Mouse (Mus musculus) limb, embryonic 12.5 days (tissue): ENCODE results near the gene Hist3h2a. TPM values are rescaled to one million over a fixed set of nuclear protein-coding genes. Genes with fewer than 3 reads are reported as not detected.
A peak's percentile ranks its signal among the peaks of the same experiment; 100 is the strongest.

Experiments
- ATAC-seq: fragments of 200-750 bp; cut with Nextera tagmentation; 2 replicates; pipeline ENCODE4 v1.8.0; 2017; ENCODE audit warnings: low read depth, moderate TSS enrichment; ENCODE audit not compliant: insufficient number of reproducible peaks, insufficient read depth, low FRiP score, low TSS enrichment
- H3K27ac ChIP-seq: fragments of 300-500 bp; sonication (generic); 2 replicates; pipeline ENCODE4 v1.5.1; 2016; ENCODE audit warnings: mild to moderate bottlenecking, moderate library complexity
- H3K27me3 ChIP-seq: fragments of 300-500 bp; sonication (generic); 2 replicates; pipeline ENCODE4 v1.6.1; 2016; ENCODE audit warnings: mild to moderate bottlenecking, moderate library complexity
- H3K36me3 ChIP-seq: fragments of 300-500 bp; sonication (generic); 2 replicates; pipeline ENCODE4 v1.6.1; 2016; ENCODE audit warnings: mild to moderate bottlenecking, moderate library complexity
- H3K4me1 ChIP-seq: fragments of 300-500 bp; sonication (generic); replicated peaks from 2 replicates; pipeline ENCODE4 v1.6.1; 2016
- H3K4me2 ChIP-seq: fragments of 300-500 bp; sonication (generic); 2 replicates; pipeline ENCODE4 v1.6.1; 2016; ENCODE audit warnings: mild to moderate bottlenecking, moderate library complexity
- H3K4me3 ChIP-seq: fragments of 300-500 bp; sonication (generic); replicated peaks from 2 replicates; pipeline ENCODE4 v1.5.1; 2016; ENCODE audit warnings: mild to moderate bottlenecking
- H3K9ac ChIP-seq: fragments of 300-500 bp; sonication (generic); replicated peaks from 2 replicates; pipeline ENCODE4 v1.6.1; 2016; ENCODE audit warnings: mild to moderate bottlenecking, moderate library complexity
- H3K9me3 ChIP-seq: fragments of 300-500 bp; sonication (generic); 2 replicates; pipeline ENCODE4 v1.6.1; 2016; ENCODE audit warnings: mild to moderate bottlenecking, moderate library complexity
- WGBS: fragments of 180-500 bp; shearing (Covaris S2); methylation state at CpG from one replicate; pipeline ENCODE4 v1.1.7; 2016; 5-methylcytosine and 5-hydroxymethylcytosine counted together
- polyA plus RNA-seq: library from polyadenylated mRNA; unstranded; fragments of >200 nt; fragmentation: Nextera tagmentation; extraction: Ambion mirVana; gene quantifications from 2 replicates; pipeline ENCODE4 v1.2.1, GENCODE M21; 2016

Hist3h2a gene
- polyA plus RNA-seq = 26.2 and 27.9 TPM in 2 replicates

- Histone ChIP-seq H3K9me3 (no peaks in the 10 kb centered on the region), H3K27ac (peak within 1 kb of the TSS; percentile 99), H3K4me3 (peak within 1 kb of the TSS; percentile 75), H3K9ac (peak within 1 kb of the TSS; percentile 93), H3K36me3 (peaks cover 12% of the 10 kb centered on the region), H3K4me2 (peak within 1 kb of the TSS; percentile 93), H3K4me1 (peaks cover 37% of the 10 kb centered on the region), H3K27me3 (peaks cover 38% of the 10 kb centered on the region)
- WGBS = under 1% methylated on average over 49 of the region's 49 CpGs
- ATAC-seq = peak; percentile 89
These were observed at the start of gene Hist3h2a, which contains the start of gene Trim17 for GRCm38 (mm10) chr11:58954420-58955142. TSS of gene Hist3h2a (plus strand) at chr11:58954685. TSS of gene Trim17 (plus strand) at chr11:58954685.

DNA sequence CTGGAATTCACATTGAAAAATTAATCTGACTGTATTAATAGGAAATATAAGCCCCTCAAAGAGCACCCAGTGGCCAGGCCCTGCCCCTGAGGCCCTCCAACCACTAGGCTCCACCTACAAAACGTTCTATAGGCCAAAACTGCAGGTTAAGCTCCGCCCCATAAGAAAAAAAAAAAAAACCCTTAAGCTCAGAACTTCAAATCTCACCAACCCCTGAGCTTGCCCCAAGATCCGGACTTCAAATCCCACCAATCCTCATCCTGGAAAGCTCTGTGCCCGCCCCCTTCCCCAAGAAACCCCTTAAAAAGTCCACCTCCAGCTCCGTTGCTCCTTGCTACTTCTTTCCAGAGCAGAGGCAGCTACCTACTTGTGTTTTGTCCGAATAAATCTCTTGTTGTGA is 49.6 kb upstream of the Hist3h2a start:
- 0 out of 2 replicates have a peak overlapping the region, but pooled peaks have one; percentile 3 for H3K4me3 ChIP-seq
- WGBS = 48% methylated on average over 6 of the region's 6 CpGs
- no peak overlapping the region for H3K27ac ChIP-seq
- no peak for ATAC-seq
- H3K9ac ChIP-seq = no peak overlapping the region
- peaks cover 25% of the 10 kb centered on the region for H3K36me3 ChIP-seq
- H3K4me1 ChIP-seq = peaks cover 9% of the 10 kb centered on the region
- H3K9me3 ChIP-seq = no peaks in the 10 kb centered on the region
- H3K27me3 ChIP-seq = no peaks in the 10 kb centered on the region
- peak overlapping the region; percentile 85 for H3K4me2 ChIP-seq

DNA sequence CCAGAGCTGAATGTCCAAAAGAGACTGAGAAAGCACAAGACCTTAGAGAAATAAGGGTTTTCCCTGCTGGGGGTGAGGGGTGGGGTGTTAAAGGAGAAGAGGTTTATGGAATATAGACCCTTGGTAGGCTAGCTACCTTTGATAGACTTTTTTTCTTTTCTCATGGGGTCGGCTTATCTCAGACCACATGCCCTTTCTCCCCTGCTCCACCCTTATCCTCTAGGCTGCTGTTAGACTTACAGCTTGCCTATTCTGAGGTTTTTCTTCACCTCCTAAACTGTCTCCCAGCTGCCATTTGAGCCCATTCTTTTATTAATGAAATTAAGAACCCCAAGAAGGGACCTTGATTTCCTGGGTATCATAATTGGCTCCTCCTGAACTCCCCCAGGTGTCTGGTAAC is 40.7 kb upstream of the Hist3h2a start:
- H3K4me2 ChIP-seq = no peak overlapping the region
- ATAC-seq = no peak
- WGBS = 100% methylated on average over 1 of the region's 1 CpGs
- 0 out of 2 replicates have a peak overlapping the region, but pooled peaks have one; percentile 3 for H3K27ac ChIP-seq
- H3K36me3 ChIP-seq = no peaks in the 10 kb centered on the region
- H3K27me3 ChIP-seq = no peaks in the 10 kb centered on the region
- H3K9ac ChIP-seq = no peak overlapping the region; the same call in 1 of the 2 replicates
- H3K4me3 ChIP-seq = no peak overlapping the region
- 0 out of 2 replicates have a peak, but pooled peaks cover 3% of the 10 kb centered on the region for H3K4me1 ChIP-seq
- H3K9me3 ChIP-seq = no peaks in the 10 kb centered on the region

- Histone ChIP-seq H3K9ac (peak overlapping the region; percentile 56), H3K4me3 (peak overlapping the region; percentile 32), H3K4me1 (peaks cover 5% of the 10 kb centered on the region; the same call in 1 of the 2 replicates), H3K9me3 (no peaks in the 10 kb centered on the region), H3K27ac (peak overlapping the region; percentile 3; the same call in 1 of the 2 replicates), H3K36me3 (no peaks in the 10 kb centered on the region), H3K4me2 (peak overlapping the region; percentile 61), H3K27me3 (no peaks in the 10 kb centered on the region)
- no peak for ATAC-seq
- 14% methylated on average over 17 of the region's 17 CpGs for WGBS
These were observed 39.9 kb upstream of the Hist3h2a start for GRCm38 (mm10) chr11:58914461-58915028.

GRCm38 (mm10) chr11:58916879-58917744 is 37.4 kb upstream of the Hist3h2a start:
- Histone ChIP-seq H3K36me3 (no peaks in the 10 kb centered on the region), H3K9ac (no peak overlapping the region), H3K4me2 (no peak overlapping the region), H3K4me1 (peaks cover 6% of the 10 kb centered on the region; the same call in 1 of the 2 replicates), H3K4me3 (no peak overlapping the region), H3K27ac (no peak overlapping the region), H3K9me3 (no peaks in the 10 kb centered on the region), H3K27me3 (no peaks in the 10 kb centered on the region; the same call in 1 of the 2 replicates)
- ATAC-seq = no peak
- 56% methylated on average over 14 of the region's 14 CpGs for WGBS

DNA sequence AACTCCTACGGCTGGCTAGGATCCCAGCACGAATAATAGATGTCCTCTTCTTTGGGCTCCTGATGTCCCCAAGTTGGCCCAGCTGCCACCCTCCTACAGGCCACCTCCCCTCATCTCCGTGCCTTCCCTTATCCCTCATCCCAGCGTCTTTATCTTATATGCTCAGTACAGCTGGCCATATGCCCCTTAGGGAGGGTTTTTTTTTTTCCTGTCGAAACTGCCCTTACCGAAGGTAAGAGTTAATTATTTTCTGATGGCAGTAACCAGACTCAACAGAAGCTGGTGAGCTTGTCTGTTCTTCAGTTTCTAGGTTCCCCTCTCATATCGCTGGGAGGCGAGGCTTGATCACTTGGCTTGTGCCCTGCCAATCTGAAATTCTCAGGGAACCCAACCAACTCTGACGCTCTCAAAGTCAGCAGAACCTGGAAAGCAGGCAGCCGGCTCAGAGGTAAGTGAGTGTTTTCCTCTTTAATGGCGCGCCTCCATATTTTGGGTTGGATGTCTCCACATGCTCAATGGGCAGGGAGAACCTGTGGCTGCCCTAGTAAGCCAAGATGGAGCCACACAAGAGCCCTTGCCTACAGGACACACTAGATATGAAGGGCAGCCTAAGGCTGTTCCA is 36.6 kb upstream of the Hist3h2a start, which contains the start of gene Btnl10:
Gene Btnl10 (plus strand): TSS at position 164 of the 622 bp plus-strand sequence.
- Histone ChIP-seq H3K36me3 (no peaks in the 10 kb centered on the region), H3K4me2 (no peak within 1 kb of the TSS), H3K9me3 (no peaks in the 10 kb centered on the region), H3K4me1 (peaks cover 6% of the 10 kb centered on the region; the same call in 1 of the 2 replicates), H3K4me3 (no peak within 1 kb of the TSS), H3K27me3 (peaks cover 2% of the 10 kb centered on the region; the same call in 1 of the 2 replicates), H3K9ac (no peak within 1 kb of the TSS), H3K27ac (no peak within 1 kb of the TSS)
- 79% methylated on average over 12 of the region's 12 CpGs for WGBS
- no peak for ATAC-seq

GRCm38 (mm10) chr11:58918759-58919158 is 35.7 kb upstream of the Hist3h2a start:
- H3K4me3 ChIP-seq = no peak overlapping the region
- H3K9ac ChIP-seq = no peak overlapping the region
- WGBS = 73% methylated on average over 5 of the region's 5 CpGs
- H3K4me2 ChIP-seq = no peak overlapping the region
- peaks cover 4% of the 10 kb centered on the region; the same call in 1 of the 2 replicates for H3K27me3 ChIP-seq
- H3K36me3 ChIP-seq = no peaks in the 10 kb centered on the region
- ATAC-seq = no peak
- H3K27ac ChIP-seq = no peak overlapping the region
- H3K9me3 ChIP-seq = no peaks in the 10 kb centered on the region
- H3K4me1 ChIP-seq = peaks cover 6% of the 10 kb centered on the region; the same call in 1 of the 2 replicates

DNA sequence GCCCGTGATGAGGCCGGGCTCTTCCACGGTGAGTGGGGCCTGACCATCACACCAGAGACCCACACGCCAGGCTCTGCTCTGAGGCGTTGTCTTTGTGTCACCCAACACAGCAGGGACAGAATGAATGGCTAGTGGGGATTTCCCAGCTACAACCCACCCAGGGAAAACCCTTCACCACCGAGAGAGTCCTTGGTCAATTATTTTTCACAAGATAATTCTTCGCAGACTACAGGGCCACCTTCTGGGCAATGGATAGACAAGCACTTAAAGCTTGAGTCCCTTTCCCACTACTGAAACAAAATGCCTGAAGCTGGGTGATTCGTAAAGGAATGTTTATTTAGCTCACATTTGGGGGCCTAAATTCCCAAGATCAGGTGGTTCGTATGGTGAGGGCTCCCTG is 32.1 kb upstream of the Hist3h2a start:
- no peak overlapping the region for H3K9ac ChIP-seq
- no peak for ATAC-seq
- no peak overlapping the region for H3K27ac ChIP-seq
- no peak overlapping the region for H3K4me3 ChIP-seq
- peaks cover 4% of the 10 kb centered on the region; the same call in 1 of the 2 replicates for H3K27me3 ChIP-seq
- H3K9me3 ChIP-seq = no peaks in the 10 kb centered on the region
- WGBS = 85% methylated on average over 9 of the region's 9 CpGs
- no peak overlapping the region for H3K4me2 ChIP-seq
- no peaks in the 10 kb centered on the region for H3K36me3 ChIP-seq
- peaks cover 3% of the 10 kb centered on the region; the same call in 1 of the 2 replicates for H3K4me1 ChIP-seq

GRCm38 (mm10) chr11:58926651-58927050 is 27.8 kb upstream of the Hist3h2a start:
- 0 out of 2 replicates have a peak, but pooled peaks cover 2% of the 10 kb centered on the region for H3K4me1 ChIP-seq
- WGBS = 96% methylated on average over 2 of the region's 3 CpGs
- 0 out of 2 replicates have a peak, but pooled peaks cover 4% of the 10 kb centered on the region for H3K27me3 ChIP-seq
- H3K4me3 ChIP-seq = no peak overlapping the region
- H3K36me3 ChIP-seq = peaks cover 9% of the 10 kb centered on the region
- no peak overlapping the region for H3K4me2 ChIP-seq
- no peaks in the 10 kb centered on the region for H3K9me3 ChIP-seq
- H3K9ac ChIP-seq = no peak overlapping the region
- no peak overlapping the region for H3K27ac ChIP-seq
- ATAC-seq = no peak

DNA sequence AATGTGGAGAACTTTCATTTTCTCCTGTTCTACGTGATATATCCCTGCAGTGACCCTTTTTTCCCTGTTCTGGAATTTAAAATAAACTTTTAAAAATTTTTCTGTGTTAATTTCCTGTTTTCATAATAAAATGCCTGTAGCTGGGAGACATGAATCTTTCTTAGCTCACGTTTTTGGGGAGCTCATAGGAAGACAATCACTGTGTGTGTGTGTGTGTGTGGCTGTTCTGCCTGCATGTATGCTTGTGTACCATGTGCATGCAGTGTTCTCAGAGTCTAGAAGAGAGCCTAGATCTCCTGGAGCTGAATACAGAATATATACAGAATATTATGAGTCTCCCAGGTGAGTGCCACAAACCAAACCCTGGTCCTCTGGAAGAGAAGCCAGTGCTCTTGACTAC is 27.4 kb upstream of the Hist3h2a start:
- no peak overlapping the region for H3K27ac ChIP-seq
- H3K36me3 ChIP-seq = peaks cover 13% of the 10 kb centered on the region
- H3K4me3 ChIP-seq = no peak overlapping the region
- no peaks in the 10 kb centered on the region for H3K9me3 ChIP-seq
- no peak overlapping the region for H3K4me2 ChIP-seq
- 0 out of 2 replicates have a peak, but pooled peaks cover 4% of the 10 kb centered on the region for H3K27me3 ChIP-seq
- H3K9ac ChIP-seq = no peak overlapping the region
- H3K4me1 ChIP-seq = 0 out of 2 replicates have a peak, but pooled peaks cover 2% of the 10 kb centered on the region
- no peak for ATAC-seq
- WGBS = 73% methylated on average over 2 of the region's 2 CpGs
